Mouse (Mus musculus): Measurements from ENCODE around the gene Tmem30a. TPM values are rescaled to one million over a fixed set of nuclear protein-coding genes. Genes with fewer than 3 reads are reported as not detected.

Gene Tmem30a
- polyA plus RNA-seq, 2 experiments, result 11.9 to 31.0 TPM

DNA sequence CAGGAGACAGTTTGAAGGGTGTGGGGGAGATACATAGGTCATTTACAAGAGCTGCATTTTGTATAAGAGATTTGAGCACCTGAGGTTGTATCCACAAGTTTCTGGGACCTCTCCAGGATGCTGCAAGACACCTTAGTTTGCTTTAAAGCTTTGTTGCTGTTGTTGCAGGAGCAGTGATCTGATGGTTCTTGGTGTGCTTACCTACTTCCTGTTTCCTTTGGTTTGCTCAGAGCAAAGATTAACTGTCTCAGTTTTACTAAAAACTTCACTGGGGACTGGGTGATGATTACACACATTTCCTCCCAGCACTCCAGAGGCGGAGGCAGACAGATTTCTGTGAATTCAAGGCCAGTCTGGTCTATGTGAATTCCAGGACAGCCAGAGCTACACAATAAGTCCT, 1.8 kb upstream of the Tmem30a start:
- WGBS (ENCODE audit: insufficient replicate concordance), result 33% methylated on average over 1 of the region's 1 CpGs
- DNase-seq (ENCODE audit: low read depth in 3 of 3, low spot score in 3 of 3), result no peak
- TF ChIP-seq EP300 (IDR thresholded peaks at IDR 0.05; ENCODE audit: low read depth) (no peak), CTCF (IDR thresholded peaks at IDR 0.05; ENCODE audit: low read depth) (no peak)

DNA sequence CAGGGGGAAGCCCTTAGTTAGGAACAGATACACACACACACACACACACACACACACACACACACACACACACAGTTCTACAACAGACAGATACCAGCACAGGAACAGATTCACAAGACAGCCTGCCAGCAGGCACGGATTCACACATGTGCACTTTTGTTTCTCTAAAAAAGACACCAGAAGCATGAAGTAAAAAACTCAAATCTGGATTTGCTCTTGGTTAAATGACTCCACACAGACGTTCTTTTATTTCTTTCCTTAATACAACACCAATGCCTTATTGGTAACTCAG, 7.6 kb downstream of the Tmem30a start:
- no peak overlapping the region for H3K4me3 ChIP-seq (ENCODE audit: insufficient read depth in 1 of 2, low read depth in 2 of 2, low read length in 2 of 2)
- H3K27me3 ChIP-seq (ENCODE audit: control insufficient read depth, insufficient read depth, low read length), result no peaks in the 10 kb centered on the region
- H3K4me2 ChIP-seq (ENCODE audit: low read depth), result no peak overlapping the region
- H3K9me3 ChIP-seq (ENCODE audit: control insufficient read depth, low read length), result no peaks in the 10 kb centered on the region
- 56% methylated on average over 2 of the region's 2 CpGs for WGBS (ENCODE audit: insufficient replicate concordance)
- DNase-seq (ENCODE audit: low read depth in 3 of 3, low spot score in 3 of 3) (no peak), ATAC-seq (ENCODE audit: insufficient read depth) (no peak)
- TF ChIP-seq EP300 (IDR thresholded peaks at IDR 0.05; ENCODE audit: low read depth), result no peak
- TF ChIP-seq CTCF (IDR thresholded peaks at IDR 0.05; ENCODE audit: low read depth), result no peak
- no peaks in the 10 kb centered on the region for H3K36me3 ChIP-seq (replicated peaks; ENCODE audit: control insufficient read depth, insufficient read depth, low read depth)
- no peak overlapping the region for H3K27ac ChIP-seq
- no peak overlapping the region for H3K9ac ChIP-seq (replicated peaks)
- peaks cover 0 to 2% of the 10 kb centered on the region in 2 experiments; a peak in 2 of 4 replicates for H3K4me1 ChIP-seq (replicated peaks; ENCODE audit: control insufficient read depth in 2 of 2, insufficient read depth in 2 of 2, low read length in 1 of 2)

More for the DNA sequence above, 1.8 kb upstream of the Tmem30a start:
- no peak for ATAC-seq (ENCODE audit: insufficient read depth)
- H3K4me1 ChIP-seq (replicated peaks; ENCODE audit: control insufficient read depth in 2 of 2, insufficient read depth in 2 of 2, low read length in 1 of 2), result peaks cover 4 to 6% of the 10 kb centered on the region in 2 experiments
- no peaks in the 10 kb centered on the region for H3K36me3 ChIP-seq (replicated peaks; ENCODE audit: control insufficient read depth, insufficient read depth, low read depth)
- H3K4me3 ChIP-seq (ENCODE audit: insufficient read depth in 1 of 2, low read depth in 2 of 2, low read length in 2 of 2), result no peak overlapping the region
- no peaks in the 10 kb centered on the region for H3K27me3 ChIP-seq (ENCODE audit: control insufficient read depth, insufficient read depth, low read length)
- H3K9ac ChIP-seq (replicated peaks), result no peak overlapping the region
- no peaks in the 10 kb centered on the region for H3K9me3 ChIP-seq (ENCODE audit: control insufficient read depth, low read length)
- no peak overlapping the region for H3K27ac ChIP-seq
- no peak overlapping the region for H3K4me2 ChIP-seq (ENCODE audit: low read depth)

DNA sequence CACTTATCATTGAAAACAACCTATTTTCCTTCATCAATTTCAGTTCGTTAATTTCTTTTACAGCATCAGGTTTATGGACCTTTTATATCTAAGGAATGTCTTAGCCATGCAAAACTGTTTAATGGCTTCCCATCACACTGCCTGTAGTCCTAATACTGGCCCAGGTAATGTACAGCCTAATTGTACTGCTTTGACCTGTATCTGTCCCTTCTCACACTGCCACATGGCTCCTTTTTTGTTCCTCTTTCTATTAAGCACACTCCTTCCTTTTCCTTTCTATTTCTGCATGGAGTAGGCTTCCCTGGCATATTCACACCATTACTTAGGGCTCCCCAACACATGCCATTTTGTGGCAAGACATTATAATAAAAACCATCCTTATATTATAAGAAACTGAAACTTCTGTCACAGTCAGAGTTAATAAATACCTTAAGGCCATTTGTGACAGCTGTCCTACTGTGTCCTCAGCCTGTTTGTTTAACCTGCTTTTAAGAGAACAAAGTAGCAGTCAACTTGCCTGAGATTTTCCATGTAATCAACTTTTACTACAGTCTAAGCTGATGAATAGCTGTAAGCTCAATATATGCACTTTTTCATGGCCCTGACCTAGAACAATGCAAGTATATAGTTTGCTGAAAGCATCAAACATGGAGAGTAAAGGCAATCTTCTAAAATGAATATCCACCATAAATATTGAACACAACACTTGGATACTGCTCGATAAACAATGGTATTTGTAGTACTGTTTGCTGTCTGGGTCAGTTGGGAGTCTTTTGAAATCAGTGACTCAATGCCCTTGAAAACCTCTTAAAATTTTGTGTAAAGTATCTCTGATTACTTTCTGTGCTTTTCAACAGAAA, 8.1 kb downstream of the Tmem30a start:
- no peaks in the 10 kb centered on the region for H3K9me3 ChIP-seq (ENCODE audit: control insufficient read depth, low read length)
- TF ChIP-seq EP300 (IDR thresholded peaks at IDR 0.05; ENCODE audit: low read depth) (no peak), CTCF (IDR thresholded peaks at IDR 0.05; ENCODE audit: low read depth) (no peak)
- DNase-seq (ENCODE audit: low read depth in 3 of 3, low spot score in 3 of 3), result no peak
- peaks cover 0 to 1% of the 10 kb centered on the region in 2 experiments; a peak in 2 of 4 replicates for H3K4me1 ChIP-seq (replicated peaks; ENCODE audit: control insufficient read depth in 2 of 2, insufficient read depth in 2 of 2, low read length in 1 of 2)
- 74% methylated on average over 2 of the region's 2 CpGs for WGBS (ENCODE audit: insufficient replicate concordance)
- no peak overlapping the region for H3K4me3 ChIP-seq (ENCODE audit: insufficient read depth in 1 of 2, low read depth in 2 of 2, low read length in 2 of 2)
- H3K36me3 ChIP-seq (replicated peaks; ENCODE audit: control insufficient read depth, insufficient read depth, low read depth), result no peaks in the 10 kb centered on the region
- H3K27ac ChIP-seq, result no peak overlapping the region
- H3K4me2 ChIP-seq (ENCODE audit: low read depth), result no peak overlapping the region
- no peaks in the 10 kb centered on the region for H3K27me3 ChIP-seq (ENCODE audit: control insufficient read depth, insufficient read depth, low read length)
- ATAC-seq (ENCODE audit: insufficient read depth), result no peak
- H3K9ac ChIP-seq (replicated peaks), result no peak overlapping the region

DNA sequence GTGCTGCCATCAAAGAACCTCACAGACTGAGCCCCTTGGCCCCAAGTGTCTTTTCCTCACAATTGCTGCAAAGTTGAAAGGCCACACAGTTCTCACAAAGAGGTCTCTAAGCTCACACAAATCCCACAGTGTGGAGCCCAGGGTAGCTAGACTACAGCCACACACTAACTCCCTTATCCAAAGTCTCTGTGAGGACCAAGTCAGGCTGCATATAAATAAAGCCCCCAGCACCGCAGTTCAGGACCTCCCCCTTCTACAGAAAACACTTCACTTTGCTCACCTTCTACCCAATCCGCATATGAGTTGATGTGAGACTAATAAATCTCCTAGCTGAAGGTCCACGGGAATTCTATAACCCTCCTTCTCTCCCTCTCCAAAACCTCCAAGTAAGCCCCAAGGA, 8.9 kb downstream of the Tmem30a start:
- no peak for DNase-seq (ENCODE audit: low read depth in 3 of 3, low spot score in 3 of 3)
- Histone ChIP-seq H3K4me3 (ENCODE audit: insufficient read depth in 1 of 2, low read depth in 2 of 2, low read length in 2 of 2) (no peak overlapping the region), H3K9me3 (ENCODE audit: control insufficient read depth, low read length) (no peaks in the 10 kb centered on the region), H3K9ac (replicated peaks) (no peak overlapping the region), H3K4me1 (replicated peaks; ENCODE audit: control insufficient read depth in 2 of 2, insufficient read depth in 2 of 2, low read length in 1 of 2) (no peaks in the 10 kb centered on the region; a peak in 1 of 4 replicates), H3K4me2 (ENCODE audit: low read depth) (no peak overlapping the region), H3K27ac (no peak overlapping the region), H3K27me3 (ENCODE audit: control insufficient read depth, insufficient read depth, low read length) (no peaks in the 10 kb centered on the region), H3K36me3 (replicated peaks; ENCODE audit: control insufficient read depth, insufficient read depth, low read depth) (no peaks in the 10 kb centered on the region)
- TF ChIP-seq EP300 (IDR thresholded peaks at IDR 0.05; ENCODE audit: low read depth), result no peak
- no peak for TF ChIP-seq CTCF (IDR thresholded peaks at IDR 0.05; ENCODE audit: low read depth)
- no peak for ATAC-seq (ENCODE audit: insufficient read depth)
- WGBS (ENCODE audit: insufficient replicate concordance), result 67% methylated on average over 3 of the region's 3 CpGs

DNA sequence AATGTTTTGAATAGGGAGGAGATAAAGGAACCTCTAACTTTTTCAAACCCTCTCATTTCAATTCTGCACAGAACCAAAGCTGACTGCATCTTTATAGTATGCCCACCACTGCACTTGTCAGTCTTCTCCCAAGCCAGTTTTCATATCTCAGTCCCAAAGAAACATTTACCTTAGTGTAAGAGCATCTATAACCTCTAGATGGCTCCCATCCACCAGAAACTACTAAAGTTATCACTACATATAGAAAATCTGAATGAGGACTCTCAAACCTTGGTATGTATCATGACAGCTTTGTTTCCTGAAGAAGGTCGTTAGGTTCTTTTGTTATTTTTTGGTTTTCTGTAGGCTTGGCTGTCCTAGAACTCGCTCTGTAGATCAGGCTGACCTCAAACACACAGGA, 14.0 kb downstream of the Tmem30a start:
- Histone ChIP-seq H3K27me3 (ENCODE audit: control insufficient read depth, insufficient read depth, low read length) (no peaks in the 10 kb centered on the region), H3K9me3 (ENCODE audit: control insufficient read depth, low read length) (no peaks in the 10 kb centered on the region), H3K9ac (replicated peaks) (no peak overlapping the region), H3K27ac (no peak overlapping the region), H3K4me3 (ENCODE audit: insufficient read depth in 1 of 2, low read depth in 2 of 2, low read length in 2 of 2) (no peak overlapping the region), H3K4me2 (ENCODE audit: low read depth) (no peak overlapping the region), H3K4me1 (replicated peaks; ENCODE audit: control insufficient read depth in 2 of 2, insufficient read depth in 2 of 2, low read length in 1 of 2) (no peaks in the 10 kb centered on the region; a peak in 1 of 4 replicates), H3K36me3 (replicated peaks; ENCODE audit: control insufficient read depth, insufficient read depth, low read depth) (no peaks in the 10 kb centered on the region; the same call in 1 of the 2 replicates)
- no peak for ATAC-seq (ENCODE audit: insufficient read depth)
- DNase-seq (ENCODE audit: low read depth in 3 of 3, low spot score in 3 of 3), result no peak
- TF ChIP-seq CTCF (IDR thresholded peaks at IDR 0.05; ENCODE audit: low read depth), result no peak; the same call in 1 of the 2 replicates
- WGBS (ENCODE audit: insufficient replicate concordance), result 52% methylated on average over 2 of the region's 2 CpGs
